Mouse (Mus musculus) embryonic facial prominence, embryonic 13.5 days (tissue): Measurements from ENCODE around the gene Atp5d. TPM values are rescaled to one million over a fixed set of nuclear protein-coding genes. Genes with fewer than 3 reads are reported as not detected.

Experiments
- ATAC-seq: fragments of 200-750 bp; cut with Nextera tagmentation; 2 replicates; pipeline ENCODE4 v1.8.0; 2017; ENCODE audit warnings: low read depth; ENCODE audit not compliant: insufficient number of reproducible peaks, insufficient read depth, low FRiP score, low TSS enrichment
- H3K27ac ChIP-seq: fragments of 300-500 bp; sonication (generic); 2 replicates; pipeline ENCODE4 v1.5.1; 2015; ENCODE audit warnings: moderate library complexity, mild to moderate bottlenecking, inconsistent platforms
- H3K27me3 ChIP-seq: fragments of 300-500 bp; sonication (generic); 2 replicates; pipeline ENCODE4 v1.6.1; 2015; ENCODE audit warnings: mild to moderate bottlenecking, inconsistent platforms
- H3K36me3 ChIP-seq: fragments of 300-500 bp; sonication (generic); 2 replicates; pipeline ENCODE4 v1.6.1; 2015; ENCODE audit warnings: mild to moderate bottlenecking, inconsistent platforms
- H3K4me1 ChIP-seq: fragments of 300-500 bp; sonication (generic); 2 replicates; pipeline ENCODE4 v1.6.1; 2015; ENCODE audit warnings: inconsistent platforms
- H3K4me2 ChIP-seq: fragments of 300-500 bp; sonication (generic); 2 replicates; pipeline ENCODE4 v1.6.1; 2015; ENCODE audit warnings: moderate library complexity, mild to moderate bottlenecking, inconsistent platforms
- H3K4me3 ChIP-seq: fragments of 300-500 bp; sonication (generic); 2 replicates; pipeline ENCODE4 v1.5.1; 2015; ENCODE audit warnings: mild to moderate bottlenecking, inconsistent platforms
- H3K9ac ChIP-seq: fragments of 300-500 bp; sonication (generic); 2 replicates; pipeline ENCODE4 v1.6.1; 2015; ENCODE audit warnings: mild to moderate bottlenecking, inconsistent platforms
- H3K9me3 ChIP-seq: fragments of 300-500 bp; sonication (generic); 2 replicates; pipeline ENCODE4 v1.6.1; 2016; ENCODE audit warnings: inconsistent platforms
- WGBS: fragments of 180-500 bp; shearing (Covaris S2); methylation state at CpG from one replicate; pipeline ENCODE4 v1.1.7; 2015; ENCODE audit warnings: mixed read lengths; 5-methylcytosine and 5-hydroxymethylcytosine counted together
- polyA plus RNA-seq: library from polyadenylated mRNA; unstranded; fragments of >200 nt; fragmentation: Nextera tagmentation; extraction: Ambion mirVana; gene quantifications from 2 replicates; pipeline ENCODE4 v1.2.1, GENCODE M21; 2015

Gene Atp5d
- 491 and 513 TPM in 2 replicates for polyA plus RNA-seq

DNA sequence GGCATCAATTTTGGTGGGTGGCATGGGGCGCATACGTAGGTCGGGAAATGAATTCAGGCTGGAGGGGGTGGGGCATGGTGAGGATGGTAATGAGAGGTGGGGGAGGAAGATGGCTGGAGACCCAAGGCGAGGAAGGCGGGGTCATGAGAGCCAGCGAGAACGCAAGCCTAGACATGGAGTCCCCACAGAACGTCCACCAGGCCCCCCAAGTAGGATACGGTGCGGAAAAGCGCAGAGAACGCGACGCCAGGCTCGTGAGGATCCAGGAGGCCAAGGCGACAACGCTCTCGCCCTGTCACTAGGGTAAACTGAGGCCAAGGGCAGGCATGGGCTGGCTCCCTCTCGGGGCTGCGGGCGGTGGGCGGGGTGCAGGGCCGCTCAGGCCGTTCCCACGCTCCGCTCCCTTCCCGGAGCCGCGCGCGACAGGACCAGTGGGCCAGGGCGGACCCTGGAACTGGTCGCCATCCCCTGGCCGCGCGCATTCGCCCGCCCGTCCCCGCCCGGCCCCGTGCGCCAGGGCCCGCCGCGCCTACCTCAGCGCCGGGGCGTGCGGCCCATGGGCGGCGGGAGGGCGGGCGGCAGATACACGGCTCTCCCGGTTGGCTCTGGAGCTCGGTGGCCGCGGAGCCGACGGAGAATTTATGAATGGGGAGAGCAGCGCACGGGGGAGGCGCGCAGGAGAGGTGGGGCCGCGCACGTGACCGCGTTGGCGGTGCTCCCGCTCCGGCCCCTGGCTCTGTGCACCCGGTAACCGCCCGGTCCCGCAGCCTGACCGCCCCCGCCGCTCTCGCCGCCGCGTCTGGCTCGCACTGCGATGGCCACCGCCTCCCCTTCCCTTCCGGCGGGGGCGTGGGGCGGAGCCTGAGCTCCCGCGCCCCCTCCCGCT lies at the start of gene Atp5d:
Gene Atp5d (plus strand): TSS at position 80 of the 886 bp plus-strand sequence.
- peaks cover 35% of the 10 kb centered on the region for H3K27me3 ChIP-seq
- ATAC-seq = no peak

DNA sequence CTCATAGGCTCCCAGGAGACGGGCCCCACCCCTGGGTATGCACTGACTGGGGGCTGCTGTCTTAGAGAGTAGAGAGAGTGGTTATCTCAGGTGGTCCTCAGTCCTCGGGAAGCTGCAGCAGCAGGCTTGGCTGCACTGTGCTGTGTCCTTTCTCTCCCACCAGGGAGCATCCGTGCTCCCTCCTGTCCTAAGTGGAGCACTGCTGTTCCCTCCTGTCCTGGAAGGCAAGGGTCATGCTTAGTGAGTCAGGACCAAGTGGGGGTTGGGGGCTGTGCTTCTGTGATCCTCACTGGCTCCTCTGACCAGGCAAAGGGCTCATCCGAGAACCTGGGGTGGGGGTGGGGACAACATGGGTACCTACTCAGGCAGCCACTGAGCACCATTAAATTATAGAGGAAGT lies 49.3 kb upstream of the Atp5d start:
- H3K4me3 ChIP-seq = no peak overlapping the region
- H3K27me3 ChIP-seq = no peaks in the 10 kb centered on the region
- H3K27ac ChIP-seq = no peak overlapping the region
- ATAC-seq = no peak
- 0 out of 2 replicates have a peak, but pooled peaks cover 2% of the 10 kb centered on the region for H3K4me1 ChIP-seq
- no peaks in the 10 kb centered on the region for H3K9me3 ChIP-seq
- 0 out of 2 replicates have a peak overlapping the region, but pooled peaks have one; percentile 27 for H3K9ac ChIP-seq
- H3K4me2 ChIP-seq = no peak overlapping the region
- peaks cover 16% of the 10 kb centered on the region for H3K36me3 ChIP-seq
- 55% methylated on average over 4 of the region's 4 CpGs for WGBS

More for the DNA sequence above, at the start of gene Atp5d:
- Histone ChIP-seq H3K27ac (peak within 1 kb of the TSS; percentile 70), H3K4me2 (peak within 1 kb of the TSS; percentile 99), H3K9ac (peak within 1 kb of the TSS; percentile 85), H3K9me3 (no peaks in the 10 kb centered on the region), H3K36me3 (peaks cover 19% of the 10 kb centered on the region), H3K4me3 (peak within 1 kb of the TSS; percentile 70), H3K4me1 (peaks cover 52% of the 10 kb centered on the region)
- under 1% methylated on average over 92 of the region's 94 CpGs for WGBS

DNA sequence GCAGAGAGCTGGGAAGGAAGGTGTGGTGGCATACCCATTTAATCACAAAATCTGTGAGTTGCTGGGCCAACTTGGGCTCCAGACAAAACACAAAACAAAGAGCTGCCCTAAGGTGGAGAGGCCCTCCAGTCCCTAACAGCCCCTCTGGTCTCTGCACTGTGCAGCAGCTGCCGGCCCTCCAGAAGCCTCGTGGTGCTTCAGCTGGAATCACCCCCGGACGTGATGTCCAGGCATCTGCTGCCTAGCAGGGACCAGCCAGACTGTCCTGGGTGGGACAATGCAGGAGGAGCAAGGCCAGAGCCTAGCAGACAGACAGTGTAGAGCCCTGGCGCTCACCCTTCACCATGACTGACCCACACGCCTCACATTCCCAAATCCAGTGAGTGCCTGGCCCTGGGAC lies 46.9 kb upstream of the Atp5d start:
- WGBS = 88% methylated on average over 6 of the region's 6 CpGs
- no peak overlapping the region for H3K27ac ChIP-seq
- no peak overlapping the region for H3K4me3 ChIP-seq
- peaks cover 10% of the 10 kb centered on the region; the same call in 1 of the 2 replicates for H3K4me1 ChIP-seq
- no peak overlapping the region for H3K9ac ChIP-seq
- no peaks in the 10 kb centered on the region for H3K27me3 ChIP-seq
- 0 out of 2 replicates have a peak, but pooled peaks cover 3% of the 10 kb centered on the region for H3K36me3 ChIP-seq
- H3K4me2 ChIP-seq = no peak overlapping the region
- no peaks in the 10 kb centered on the region for H3K9me3 ChIP-seq
- no peak for ATAC-seq

DNA sequence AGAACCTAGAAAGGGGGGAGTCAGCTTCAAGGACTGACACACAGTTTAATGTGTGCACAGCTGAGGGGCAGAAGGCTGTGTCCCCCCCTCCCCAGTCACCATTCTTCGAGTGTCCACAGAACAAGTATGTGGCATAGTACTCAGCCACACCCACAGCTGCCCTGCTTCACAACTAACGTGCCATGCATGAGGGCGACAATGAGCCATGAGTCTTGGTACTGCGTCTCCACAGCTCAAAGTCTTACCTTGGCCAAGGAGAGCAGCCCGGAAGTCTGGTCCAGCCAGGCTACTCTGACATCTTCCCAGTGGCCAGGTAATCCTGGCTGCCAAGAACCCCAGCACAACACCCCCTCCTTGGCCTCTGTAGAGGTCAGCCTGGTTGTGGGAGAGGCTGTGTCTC lies 45.7 kb upstream of the Atp5d start:
- 80% methylated on average over 5 of the region's 5 CpGs for WGBS
- Histone ChIP-seq H3K4me1 (peaks cover 22% of the 10 kb centered on the region), H3K36me3 (0 out of 2 replicates have a peak, but pooled peaks cover 3% of the 10 kb centered on the region), H3K4me3 (no peak overlapping the region), H3K4me2 (no peak overlapping the region), H3K27ac (no peak overlapping the region), H3K27me3 (no peaks in the 10 kb centered on the region), H3K9me3 (no peaks in the 10 kb centered on the region), H3K9ac (no peak overlapping the region)
- no peak for ATAC-seq

DNA sequence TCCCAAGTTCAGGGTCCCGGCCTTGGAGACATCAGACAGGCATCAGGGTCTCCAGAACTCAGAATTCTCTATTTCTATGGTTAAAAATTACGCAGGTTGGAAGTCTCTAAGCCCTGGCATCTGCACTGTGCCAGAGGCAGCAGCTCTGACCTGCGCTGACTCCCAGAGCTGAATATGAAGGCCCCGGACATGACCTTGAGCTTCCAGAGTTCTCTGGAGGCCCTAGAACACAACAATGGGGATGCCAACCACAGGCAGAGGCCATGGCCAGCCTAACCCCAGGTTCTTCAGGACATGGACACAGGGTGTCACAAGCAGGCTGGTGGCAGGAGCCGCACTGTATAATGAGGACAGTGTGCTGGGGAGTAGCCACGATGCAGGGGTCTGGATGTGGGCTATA lies 44.3 kb upstream of the Atp5d start:
- Histone ChIP-seq H3K27ac (peak overlapping the region; percentile 4; the same call in 1 of the 2 replicates), H3K4me1 (peaks cover 30% of the 10 kb centered on the region), H3K27me3 (no peaks in the 10 kb centered on the region), H3K9me3 (no peaks in the 10 kb centered on the region), H3K9ac (no peak overlapping the region), H3K4me3 (no peak overlapping the region), H3K4me2 (no peak overlapping the region), H3K36me3 (0 out of 2 replicates have a peak, but pooled peaks cover 3% of the 10 kb centered on the region)
- 87% methylated on average over 6 of the region's 6 CpGs for WGBS
- no peak for ATAC-seq

DNA sequence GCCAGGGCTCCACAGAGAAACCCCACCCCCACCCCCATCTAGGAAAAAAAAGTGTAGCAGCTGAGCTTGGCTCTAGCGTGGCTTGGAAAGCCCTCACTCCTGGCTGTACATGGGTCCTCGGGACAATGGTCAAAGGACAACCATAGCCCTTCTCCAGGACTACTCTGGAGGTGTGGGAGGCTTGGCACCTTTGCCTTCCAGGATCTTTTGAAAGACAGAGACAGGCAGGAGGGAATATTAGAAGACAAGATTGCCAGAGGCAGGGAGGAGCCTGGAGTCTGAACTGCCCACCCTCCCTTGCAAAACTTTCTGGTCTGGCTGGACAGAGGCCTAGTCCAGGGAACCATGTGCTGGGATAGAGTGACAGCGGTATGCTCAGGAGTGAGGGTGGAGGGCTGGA lies 43.7 kb upstream of the Atp5d start:
- Histone ChIP-seq H3K4me3 (no peak overlapping the region), H3K9me3 (no peaks in the 10 kb centered on the region), H3K9ac (peak overlapping the region; percentile 51), H3K4me2 (no peak overlapping the region), H3K36me3 (0 out of 2 replicates have a peak, but pooled peaks cover 3% of the 10 kb centered on the region), H3K27ac (no peak overlapping the region), H3K27me3 (no peaks in the 10 kb centered on the region), H3K4me1 (peaks cover 30% of the 10 kb centered on the region)
- 73% methylated on average over 3 of the region's 3 CpGs for WGBS
- no peak for ATAC-seq

DNA sequence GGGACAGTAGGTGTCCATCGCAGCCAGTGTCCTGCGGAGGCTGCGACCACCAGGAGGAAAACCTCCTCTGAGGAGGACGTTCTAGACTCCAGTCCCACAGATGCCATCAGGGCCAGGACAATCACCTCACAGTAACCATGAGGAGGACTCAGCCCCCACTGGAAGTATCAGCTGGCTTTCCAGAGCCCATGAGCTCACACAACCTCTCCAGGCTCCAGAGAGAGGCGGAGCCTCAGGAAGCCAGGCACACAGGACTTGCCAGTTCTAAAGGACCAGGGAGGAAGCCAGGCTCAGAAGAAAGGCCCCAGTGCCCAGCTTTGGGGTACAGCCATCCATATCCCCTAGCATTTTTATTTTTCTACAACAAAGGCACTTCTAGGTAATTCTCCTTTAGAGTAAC lies 42.9 kb upstream of the Atp5d start:
- Histone ChIP-seq H3K27me3 (no peaks in the 10 kb centered on the region), H3K4me1 (peaks cover 32% of the 10 kb centered on the region), H3K4me3 (no peak overlapping the region), H3K4me2 (no peak overlapping the region), H3K36me3 (no peaks in the 10 kb centered on the region), H3K27ac (no peak overlapping the region), H3K9me3 (no peaks in the 10 kb centered on the region), H3K9ac (peak overlapping the region; percentile 51; the same call in 1 of the 2 replicates)
- 82% methylated on average over 5 of the region's 5 CpGs for WGBS
- ATAC-seq = no peak

DNA sequence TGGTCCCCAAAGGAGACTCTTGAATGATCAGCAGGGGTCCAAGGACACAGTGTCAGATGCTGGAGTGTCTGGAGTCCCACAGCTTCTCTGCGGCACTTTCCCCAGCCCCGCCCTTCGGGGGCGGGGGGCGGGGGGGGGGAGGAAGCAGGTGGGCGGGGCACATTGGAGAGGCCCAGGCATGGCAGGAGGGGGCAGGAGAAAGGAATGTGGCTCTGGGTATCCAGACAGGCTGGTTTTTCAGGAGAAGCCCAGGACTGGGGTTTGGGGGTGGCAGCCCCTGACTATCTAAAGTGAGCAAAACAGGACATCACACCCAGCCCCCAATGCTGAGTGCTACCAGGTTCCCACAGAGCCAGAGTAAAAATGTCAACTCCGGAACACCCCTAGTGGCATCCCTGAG lies 41.2 kb upstream of the Atp5d start:
- H3K4me2 ChIP-seq = peak overlapping the region; percentile 37
- ATAC-seq = 0 out of 2 replicates have a peak, but pooled peaks have one; percentile 38
- H3K9ac ChIP-seq = no peak overlapping the region; the same call in 1 of the 2 replicates
- H3K36me3 ChIP-seq = no peaks in the 10 kb centered on the region
- no peaks in the 10 kb centered on the region for H3K9me3 ChIP-seq
- peaks cover 46% of the 10 kb centered on the region for H3K4me1 ChIP-seq
- 6% methylated on average over 6 of the region's 7 CpGs for WGBS
- H3K27ac ChIP-seq = peak overlapping the region; percentile 78
- H3K4me3 ChIP-seq = peak overlapping the region; percentile 9
- no peaks in the 10 kb centered on the region for H3K27me3 ChIP-seq

DNA sequence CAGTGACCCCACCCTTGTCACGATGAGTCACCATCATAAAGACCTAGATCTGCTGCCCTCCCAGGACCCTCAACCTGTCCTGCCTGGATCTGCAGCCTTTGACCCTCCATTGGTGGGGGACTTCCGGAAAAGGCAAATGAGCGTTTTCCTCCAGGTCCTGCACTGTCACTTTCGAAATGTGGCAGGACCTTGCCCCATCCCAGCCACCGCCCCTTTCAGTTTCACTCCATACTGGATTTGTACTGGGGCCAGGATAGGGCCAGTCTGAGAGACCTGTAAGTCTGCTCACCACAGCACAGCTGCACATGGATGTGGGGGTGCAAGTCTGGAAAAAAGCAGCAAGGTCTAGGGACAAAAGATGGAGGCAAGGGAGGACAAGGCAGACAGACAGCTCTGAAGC lies 39.8 kb upstream of the Atp5d start:
- H3K4me1 ChIP-seq = peaks cover 51% of the 10 kb centered on the region
- H3K27ac ChIP-seq = peak overlapping the region; percentile 39
- no peak overlapping the region for H3K4me2 ChIP-seq
- H3K36me3 ChIP-seq = no peaks in the 10 kb centered on the region
- H3K27me3 ChIP-seq = no peaks in the 10 kb centered on the region
- no peak overlapping the region for H3K4me3 ChIP-seq
- no peak for ATAC-seq
- H3K9me3 ChIP-seq = no peaks in the 10 kb centered on the region
- H3K9ac ChIP-seq = no peak overlapping the region
- 81% methylated on average over 5 of the region's 5 CpGs for WGBS

DNA sequence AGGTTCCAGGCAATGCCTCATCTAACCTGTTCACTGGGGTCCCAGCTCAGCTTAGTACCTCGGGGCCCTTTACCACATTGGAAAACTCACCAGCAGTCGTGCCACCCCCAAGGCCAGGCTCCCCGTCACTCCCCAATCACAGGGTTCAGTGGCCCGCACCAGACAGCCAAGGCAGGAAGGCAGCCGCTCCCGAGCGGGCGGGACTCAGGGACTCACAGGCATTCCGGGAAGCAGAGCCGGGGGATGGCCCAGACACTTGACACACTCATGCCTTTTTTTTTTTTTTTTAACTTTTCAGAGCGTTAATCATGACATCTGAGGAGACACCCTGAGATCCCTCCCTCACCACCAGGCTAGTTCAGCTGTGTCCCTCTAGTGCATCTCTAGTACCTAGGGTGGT lies 37.5 kb upstream of the Atp5d start:
- ATAC-seq = no peak
- peaks cover 50% of the 10 kb centered on the region for H3K4me1 ChIP-seq
- no peaks in the 10 kb centered on the region for H3K9me3 ChIP-seq
- 0 out of 2 replicates have a peak overlapping the region, but pooled peaks have one; percentile 12 for H3K27ac ChIP-seq
- no peaks in the 10 kb centered on the region for H3K27me3 ChIP-seq
- 48% methylated on average over 11 of the region's 11 CpGs for WGBS
- H3K4me3 ChIP-seq = peak overlapping the region; percentile 94; the same call in 1 of the 2 replicates
- H3K4me2 ChIP-seq = peak overlapping the region; percentile 89
- H3K36me3 ChIP-seq = no peaks in the 10 kb centered on the region
- peak overlapping the region; percentile 17; the same call in 1 of the 2 replicates for H3K9ac ChIP-seq

DNA sequence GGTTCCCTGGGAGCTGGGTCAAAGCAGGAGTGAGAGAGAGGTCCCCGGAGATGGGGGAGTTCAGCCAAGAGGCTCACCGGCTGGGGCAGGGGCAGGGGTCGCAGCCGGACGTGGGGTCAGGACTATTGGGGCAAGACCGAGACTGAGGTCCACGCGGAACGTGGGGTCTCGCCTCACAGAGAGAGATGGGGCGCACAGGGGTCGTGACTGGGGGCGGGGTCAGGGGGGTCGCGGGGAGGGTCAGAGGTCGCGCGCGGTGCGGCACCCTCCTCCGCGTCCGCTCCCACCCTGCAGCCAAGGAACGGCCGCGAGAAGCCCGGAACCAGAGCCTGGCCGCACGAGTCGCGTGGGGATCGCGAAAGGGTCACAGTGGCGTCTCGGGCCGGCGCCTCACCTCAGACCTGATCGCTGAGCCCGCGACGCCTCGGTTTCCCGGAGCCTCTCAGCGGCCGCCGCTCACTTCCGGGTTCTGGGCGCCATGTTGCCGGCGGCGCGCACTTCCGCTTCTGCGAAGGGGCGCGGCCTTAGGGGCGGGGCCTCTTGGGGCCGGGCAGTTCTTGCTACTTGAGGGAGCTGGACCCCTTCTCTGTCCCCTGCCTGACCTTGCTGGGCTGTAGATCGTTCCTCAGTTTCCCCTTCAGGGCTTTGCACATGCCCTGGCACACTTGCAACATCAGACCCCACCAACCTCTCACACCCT lies 36.1 kb upstream of the Atp5d start:
- Histone ChIP-seq H3K4me1 (peaks cover 38% of the 10 kb centered on the region), H3K9me3 (no peaks in the 10 kb centered on the region)

More for the DNA sequence above, 36.1 kb upstream of the Atp5d start:
- under 1% methylated on average over 59 of the region's 59 CpGs for WGBS
- H3K4me2 ChIP-seq = peak overlapping the region; percentile 89
- ATAC-seq = peak; percentile 71
- peak overlapping the region; percentile 92 for H3K9ac ChIP-seq
- no peaks in the 10 kb centered on the region for H3K36me3 ChIP-seq
- H3K4me3 ChIP-seq = peak overlapping the region; percentile 94
- 0 out of 2 replicates have a peak overlapping the region, but pooled peaks have one; percentile 39 for H3K27ac ChIP-seq
- no peaks in the 10 kb centered on the region for H3K27me3 ChIP-seq
